Mouse (Mus musculus) hindbrain, embryonic 15.5 days (tissue): Measurements from ENCODE around the gene Olfr530. TPM values are rescaled to one million over a fixed set of nuclear protein-coding genes. Genes with fewer than 3 reads are reported as not detected.

Experiments used
- ATAC-seq: fragments of 200-750 bp; cut with Nextera tagmentation; 2 replicates; pipeline ENCODE4 v1.8.0; 2017; ENCODE audit warnings: low read depth, moderate number of reproducible peaks, moderate TSS enrichment; ENCODE audit not compliant: low FRiP score
- H3K27ac ChIP-seq: fragments of 300-500 bp; sonication (generic); replicated peaks from 2 replicates; pipeline ENCODE4 v1.5.1; 2015; ENCODE audit warnings: mild to moderate bottlenecking, inconsistent platforms
- H3K27me3 ChIP-seq: fragments of 300-500 bp; sonication (generic); 2 replicates; pipeline ENCODE4 v1.6.1; 2015; ENCODE audit warnings: control low read depth, inconsistent platforms
- H3K36me3 ChIP-seq: fragments of 300-500 bp; sonication (generic); 2 replicates; pipeline ENCODE4 v1.6.1; 2015; ENCODE audit warnings: control low read depth, inconsistent platforms
- H3K4me1 ChIP-seq: fragments of 300-500 bp; sonication (generic); replicated peaks from 2 replicates; pipeline ENCODE4 v1.6.1; 2015; ENCODE audit warnings: control low read depth, inconsistent platforms
- H3K4me2 ChIP-seq: fragments of 300-500 bp; sonication (generic); 2 replicates; pipeline ENCODE4 v1.6.1; 2015; ENCODE audit warnings: moderate library complexity, mild to moderate bottlenecking, inconsistent platforms
- H3K4me3 ChIP-seq: fragments of 300-500 bp; sonication (generic); 2 replicates; pipeline ENCODE4 v1.5.1; 2015; ENCODE audit warnings: mild to moderate bottlenecking, inconsistent platforms
- H3K9ac ChIP-seq: fragments of 300-500 bp; sonication (generic); 2 replicates; pipeline ENCODE4 v1.6.1; 2015; ENCODE audit warnings: inconsistent platforms
- H3K9me3 ChIP-seq: fragments of 300-500 bp; sonication (generic); 2 replicates; pipeline ENCODE4 v1.6.1; 2016; ENCODE audit warnings: control low read depth, inconsistent platforms
- WGBS: fragments of 180-500 bp; shearing (Covaris S2); methylation state at CpG from one replicate; pipeline ENCODE4 v1.1.7; 2015; 5-methylcytosine and 5-hydroxymethylcytosine counted together
- polyA plus RNA-seq: library from polyadenylated mRNA; unstranded; fragments of >200 nt; fragmentation: Nextera tagmentation; extraction: Ambion mirVana; gene quantifications from 2 replicates; pipeline ENCODE4 v1.2.1, GENCODE M21; 2015

Gene Olfr530
- not detected in 2 replicates for polyA plus RNA-seq

DNA sequence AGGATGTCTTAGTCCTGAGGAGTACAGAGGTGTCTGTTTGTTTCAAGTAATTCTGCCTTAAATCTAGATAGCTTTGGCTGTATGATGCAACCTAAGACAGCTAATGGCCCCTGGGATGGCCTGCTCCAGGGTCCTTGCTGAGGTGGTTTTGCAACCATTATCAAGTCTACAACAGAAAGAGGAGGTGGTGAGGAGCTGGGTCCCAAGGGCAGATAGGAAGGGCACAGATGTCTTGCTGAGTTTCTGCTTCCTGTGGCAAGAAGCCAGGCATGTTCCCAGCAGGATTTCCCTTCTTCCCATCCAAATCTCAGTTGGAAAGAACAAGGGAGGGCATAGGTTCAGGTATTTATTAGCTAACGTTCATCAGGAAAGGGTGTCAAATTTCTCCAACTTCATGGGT lies at the start of gene Olfr530:
Gene Olfr530, minus strand, starts transcription at position 101 of the 400 bp plus-strand sequence.
- no peak within 1 kb of the TSS for H3K4me2 ChIP-seq
- H3K27ac ChIP-seq = no peak within 1 kb of the TSS
- no peaks in the 10 kb centered on the region for H3K4me1 ChIP-seq
- H3K9ac ChIP-seq = no peak within 1 kb of the TSS
- H3K9me3 ChIP-seq = no peaks in the 10 kb centered on the region
- WGBS = 64% methylated on average over 1 of the region's 1 CpGs
- H3K4me3 ChIP-seq = no peak within 1 kb of the TSS
- no peaks in the 10 kb centered on the region for H3K27me3 ChIP-seq
- no peaks in the 10 kb centered on the region for H3K36me3 ChIP-seq
- ATAC-seq = no peak

DNA sequence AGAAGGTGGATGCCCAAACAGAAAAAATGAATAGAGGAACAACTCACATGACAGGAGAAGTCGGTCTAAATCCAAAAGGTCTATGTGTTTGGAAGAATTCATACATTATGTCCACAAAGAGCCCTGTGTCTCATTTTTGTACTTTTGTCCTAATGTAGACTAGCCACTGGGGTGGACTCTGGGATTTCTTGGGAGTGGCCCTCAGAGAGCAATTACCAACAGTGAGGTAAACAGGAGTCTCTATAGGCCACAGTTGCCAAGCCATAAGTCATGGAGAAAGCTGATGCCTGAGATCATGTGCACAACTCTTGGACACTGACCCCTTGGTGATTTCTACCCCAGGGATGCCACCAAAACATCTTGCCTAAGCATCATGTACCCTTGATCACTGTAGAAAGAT lies 45.4 kb upstream of the Olfr530 start, which contains the start of gene Olfr532:
Gene Olfr532, minus strand, starts transcription at position 101 of the 400 bp plus-strand sequence.
- WGBS = 92% methylated on average over 1 of the region's 1 CpGs
- H3K27me3 ChIP-seq = no peaks in the 10 kb centered on the region
- no peak within 1 kb of the TSS for H3K4me2 ChIP-seq
- H3K9me3 ChIP-seq = no peaks in the 10 kb centered on the region
- no peaks in the 10 kb centered on the region for H3K36me3 ChIP-seq
- no peak within 1 kb of the TSS for H3K27ac ChIP-seq
- no peaks in the 10 kb centered on the region for H3K4me1 ChIP-seq
- ATAC-seq = no peak
- no peak within 1 kb of the TSS for H3K4me3 ChIP-seq
- H3K9ac ChIP-seq = no peak within 1 kb of the TSS

DNA sequence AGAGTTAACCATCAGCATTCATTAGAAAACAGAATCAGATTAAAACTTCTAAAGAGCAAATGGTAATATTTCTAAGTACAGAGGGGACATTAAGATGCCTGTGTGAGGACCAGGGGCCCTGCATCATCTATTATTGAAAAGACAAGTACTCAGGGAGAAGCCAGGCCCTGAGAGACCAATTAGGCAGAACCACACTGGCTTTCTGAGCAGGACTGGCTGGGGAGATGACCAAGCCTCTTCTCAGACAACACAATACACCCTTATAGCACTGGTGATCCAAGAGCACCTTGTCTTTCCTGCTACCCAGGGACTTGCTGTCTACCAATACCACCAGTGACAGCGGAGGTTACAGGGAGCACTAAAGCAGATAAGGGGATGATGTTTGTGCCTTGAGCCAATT lies 26.7 kb upstream of the Olfr530 start, which contains the start of gene Olfr531:
Gene Olfr531, minus strand, starts transcription at position 101 of the 400 bp plus-strand sequence.
- no peaks in the 10 kb centered on the region; the same call in 1 of the 2 replicates for H3K9me3 ChIP-seq
- 96% methylated on average over 1 of the region's 1 CpGs for WGBS
- no peak within 1 kb of the TSS for H3K4me3 ChIP-seq
- no peaks in the 10 kb centered on the region for H3K4me1 ChIP-seq
- no peak for ATAC-seq
- H3K27me3 ChIP-seq = no peaks in the 10 kb centered on the region
- H3K27ac ChIP-seq = no peak within 1 kb of the TSS
- no peak within 1 kb of the TSS for H3K4me2 ChIP-seq
- H3K36me3 ChIP-seq = no peaks in the 10 kb centered on the region
- no peak within 1 kb of the TSS for H3K9ac ChIP-seq

DNA sequence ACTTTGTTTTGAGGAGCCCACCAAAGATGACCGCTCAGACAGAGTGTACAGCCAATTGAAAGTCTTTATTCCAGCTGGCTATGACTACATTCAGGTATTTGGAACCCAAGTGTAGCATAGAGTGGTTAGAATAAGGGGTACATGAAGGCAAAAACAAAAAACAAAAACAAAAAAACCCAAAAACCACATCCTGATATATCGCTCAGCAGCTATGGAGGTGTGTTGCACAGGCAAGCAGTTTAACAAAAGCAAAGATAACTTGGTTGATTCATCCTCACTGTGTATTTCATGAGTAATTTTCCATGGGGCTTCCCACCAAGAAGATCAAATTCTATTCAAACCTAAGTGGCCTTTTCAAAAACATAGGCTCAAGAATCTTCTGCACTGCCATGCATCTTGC lies 780 bp upstream of the Olfr530 start:
- no peak for ATAC-seq
- Histone ChIP-seq H3K4me2 (no peak overlapping the region), H3K9ac (no peak overlapping the region), H3K36me3 (no peaks in the 10 kb centered on the region), H3K4me3 (no peak overlapping the region), H3K27ac (no peak overlapping the region), H3K4me1 (no peaks in the 10 kb centered on the region), H3K9me3 (no peaks in the 10 kb centered on the region), H3K27me3 (no peaks in the 10 kb centered on the region)
- 95% methylated on average over 2 of the region's 2 CpGs for whole genome bisulfite sequencing

DNA sequence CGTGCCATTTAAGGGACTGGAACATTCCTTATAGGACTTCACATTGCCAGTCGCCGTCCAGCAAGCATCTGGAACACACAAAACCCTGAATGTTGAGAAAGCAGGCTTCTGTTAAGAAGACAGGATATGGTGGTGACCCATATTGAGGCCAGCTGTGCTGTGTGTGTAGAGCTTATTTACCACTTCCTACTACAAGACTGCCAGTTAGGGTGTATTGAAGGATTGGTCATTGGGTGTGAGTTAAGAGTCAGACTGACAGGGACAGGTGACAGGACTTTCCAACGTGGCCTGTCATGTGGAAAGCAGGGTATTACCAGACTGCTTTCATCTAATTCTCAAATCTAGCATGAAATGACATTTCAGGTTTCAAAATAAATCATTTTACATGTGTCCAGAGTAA lies 1.8 kb downstream of the Olfr530 start:
- H3K36me3 ChIP-seq = no peaks in the 10 kb centered on the region
- H3K9ac ChIP-seq = no peak overlapping the region
- no peaks in the 10 kb centered on the region for H3K27me3 ChIP-seq
- no peak overlapping the region for H3K4me3 ChIP-seq
- no peaks in the 10 kb centered on the region for H3K4me1 ChIP-seq
- H3K9me3 ChIP-seq = no peaks in the 10 kb centered on the region
- no peak overlapping the region for H3K4me2 ChIP-seq
- no peak overlapping the region for H3K27ac ChIP-seq
- ATAC-seq = no peak
- 77% methylated on average over 4 of the region's 4 CpGs for WGBS

DNA sequence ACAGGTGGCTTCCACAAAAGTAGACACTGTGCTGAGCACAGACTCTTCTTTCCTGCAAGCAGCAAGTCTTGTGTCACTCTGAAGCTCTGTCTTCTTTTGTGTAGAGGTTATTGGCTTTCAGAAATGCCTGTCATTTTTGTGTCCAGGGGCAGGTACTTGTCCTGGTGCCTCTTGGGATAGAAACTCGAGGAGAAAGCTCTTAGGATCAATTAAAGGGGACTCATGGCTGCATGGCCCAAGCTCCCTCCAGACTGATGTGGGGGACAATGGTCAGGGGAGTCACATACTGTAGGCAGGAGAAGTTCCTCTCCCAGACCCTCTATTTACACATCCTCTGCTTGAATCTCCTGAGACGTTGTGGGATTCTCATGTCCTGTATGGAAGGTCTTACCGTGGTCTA lies 14.6 kb downstream of the Olfr530 start, which contains the start of gene Olfr60:
Gene Olfr60, minus strand, starts transcription at position 101 of the 400 bp plus-strand sequence.
- H3K4me1 ChIP-seq = no peaks in the 10 kb centered on the region
- H3K9ac ChIP-seq = no peak within 1 kb of the TSS
- no peak for ATAC-seq
- no peak within 1 kb of the TSS for H3K27ac ChIP-seq
- no peaks in the 10 kb centered on the region for H3K9me3 ChIP-seq
- 74% methylated on average over 3 of the region's 3 CpGs for WGBS
- H3K27me3 ChIP-seq = no peaks in the 10 kb centered on the region
- H3K4me2 ChIP-seq = no peak within 1 kb of the TSS
- no peak within 1 kb of the TSS for H3K4me3 ChIP-seq
- H3K36me3 ChIP-seq = no peaks in the 10 kb centered on the region

DNA sequence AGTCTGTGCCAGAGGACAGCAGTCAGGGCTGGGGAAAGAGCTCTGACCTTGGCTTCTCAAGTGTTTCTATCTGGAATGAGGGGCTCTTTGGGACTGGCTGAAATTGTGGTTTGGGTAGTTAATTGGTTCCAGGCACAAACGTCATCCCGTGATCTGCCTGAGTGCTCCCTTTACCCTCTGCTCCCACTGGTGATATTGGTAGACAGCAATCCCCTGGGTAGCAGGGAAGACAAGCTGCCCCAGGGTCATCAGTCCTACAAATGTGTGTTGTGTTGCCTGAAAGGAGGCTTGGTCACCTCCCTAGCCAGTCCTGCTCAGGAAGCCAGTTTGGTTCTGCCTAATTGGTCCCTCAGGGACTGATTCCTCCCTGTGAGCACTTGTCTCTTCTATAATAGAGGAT lies 42.4 kb downstream of the Olfr530 start, which contains the start of gene Olfr527:
Gene Olfr527, plus strand, starts transcription at position 301 of the 400 bp plus-strand sequence.
- ATAC-seq = no peak
- no peak within 1 kb of the TSS for H3K27ac ChIP-seq
- 72% methylated on average over 2 of the region's 2 CpGs for WGBS
- H3K36me3 ChIP-seq = no peaks in the 10 kb centered on the region
- no peak within 1 kb of the TSS for H3K4me3 ChIP-seq
- H3K27me3 ChIP-seq = no peaks in the 10 kb centered on the region
- H3K4me2 ChIP-seq = no peak within 1 kb of the TSS
- no peaks in the 10 kb centered on the region for H3K4me1 ChIP-seq
- H3K9ac ChIP-seq = no peak within 1 kb of the TSS
- no peaks in the 10 kb centered on the region for H3K9me3 ChIP-seq

DNA sequence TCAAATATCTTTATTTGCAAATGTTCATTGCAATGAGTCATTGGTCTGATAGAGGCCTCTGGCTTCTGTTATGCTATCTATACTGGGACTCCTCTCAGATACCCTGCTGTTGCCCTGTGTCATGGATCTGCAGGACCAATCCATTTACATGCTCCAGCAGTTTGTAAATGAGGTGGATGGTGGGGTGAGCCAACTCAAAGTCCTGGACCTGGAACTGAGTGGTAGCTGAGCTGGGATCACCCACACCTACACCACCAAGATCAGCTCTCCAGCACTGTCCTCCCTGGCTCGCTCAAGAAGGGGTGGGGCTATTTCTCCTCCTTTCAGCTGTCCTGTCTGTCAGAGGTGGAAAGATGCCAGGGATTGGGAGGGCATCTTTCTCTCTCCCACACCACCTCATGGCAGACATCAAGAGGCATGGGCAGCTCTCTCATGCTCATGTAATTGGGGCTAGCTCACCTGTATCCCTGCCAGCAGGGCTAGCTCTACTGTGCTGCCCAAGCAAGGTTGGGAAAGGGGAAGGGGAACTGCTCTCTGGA lies 46.3 kb downstream of the Olfr530 start:
- Histone ChIP-seq H3K36me3 (no peaks in the 10 kb centered on the region), H3K4me3 (no peak overlapping the region), H3K4me2 (no peak overlapping the region), H3K9ac (no peak overlapping the region), H3K27ac (no peak overlapping the region), H3K9me3 (no peaks in the 10 kb centered on the region), H3K27me3 (no peaks in the 10 kb centered on the region), H3K4me1 (no peaks in the 10 kb centered on the region)
- WGBS = 62% methylated on average over 1 of the region's 1 CpGs
- ATAC-seq = no peak

Other genes with a start within 250 kb of the Olfr530 start
- gene Mtg1, start 238.8 kb downstream of the Olfr530 start, polyA plus RNA-seq = 27.4 and 31.1 TPM in 2 replicates
- 24.9 and 28.2 TPM in 2 replicates for gene Sprn, start 221.5 kb downstream of the Olfr530 start, polyA plus RNA-seq
- not detected in 2 replicates for gene Olfr522, start 211.6 kb downstream of the Olfr530 start, polyA plus RNA-seq
- gene Olfr523, start 203.1 kb downstream of the Olfr530 start, polyA plus RNA-seq = not detected in 2 replicates
- not detected in 2 replicates for gene Olfr524, start 170.4 kb downstream of the Olfr530 start, polyA plus RNA-seq
- gene Cd163l1, start 158.1 kb downstream of the Olfr530 start, polyA plus RNA-seq = 0.04 TPM in 1 of 2 replicates, not detected in the other
- gene 5830411N06Rik, start 129.0 kb downstream of the Olfr530 start, polyA plus RNA-seq = not detected in 2 replicates
- gene Olfr525, start 55.5 kb downstream of the Olfr530 start, polyA plus RNA-seq = not detected in 2 replicates
- gene Olfr527, start 42.3 kb downstream of the Olfr530 start, polyA plus RNA-seq = not detected in 2 replicates
- gene Olfr60, start 14.7 kb downstream of the Olfr530 start, polyA plus RNA-seq = not detected in 2 replicates
- not detected in 2 replicates for gene Olfr531, start 26.6 kb upstream of the Olfr530 start, polyA plus RNA-seq
- not detected in 2 replicates for gene Olfr532, start 45.3 kb upstream of the Olfr530 start, polyA plus RNA-seq
- gene Olfr533, start 87.0 kb upstream of the Olfr530 start, polyA plus RNA-seq = not detected in 2 replicates
- gene Olfr535, start 107.9 kb upstream of the Olfr530 start, polyA plus RNA-seq = not detected in 2 replicates
- gene Olfr536, start 131.1 kb upstream of the Olfr530 start, polyA plus RNA-seq = not detected in 2 replicates
- not detected in 2 replicates for gene Olfr538, start 191.6 kb upstream of the Olfr530 start, polyA plus RNA-seq
- 0.01 TPM in 1 of 2 replicates, not detected in the other for gene Olfr46, start 224.9 kb upstream of the Olfr530 start, polyA plus RNA-seq